Mouse (Mus musculus) forebrain, embryonic 11.5 days (tissue): ENCODE data around the gene Slc16a12. TPM values are rescaled to one million over a fixed set of nuclear protein-coding genes. Genes with fewer than 3 reads are reported as not detected.

ENCODE experiments used
- ATAC-seq: fragments of 200-750 bp; cut with Nextera tagmentation; replicated peaks from 2 replicates; pipeline ENCODE4 v1.8.0; 2017; ENCODE audit warnings: moderate TSS enrichment; ENCODE audit not compliant: low FRiP score
- DNase-seq: peaks from one replicate; pipeline ENCODE4 v3.0.0-alpha.2; 2017; ENCODE audit warnings: low spot score
- H3K27ac ChIP-seq: fragments of 300-500 bp; sonication (generic); 2 replicates; pipeline ENCODE4 v1.5.1; 2014; ENCODE audit warnings: low read depth, low read length
- H3K27me3 ChIP-seq: fragments of 300-500 bp; sonication (generic); 2 replicates; pipeline ENCODE4 v1.6.1; 2014; ENCODE audit warnings: mild to moderate bottlenecking, low read length, mixed read lengths; ENCODE audit not compliant: control insufficient read depth, insufficient read depth
- H3K36me3 ChIP-seq: fragments of 300-500 bp; sonication (generic); 2 replicates; pipeline ENCODE4 v1.6.1; 2014; ENCODE audit warnings: mild to moderate bottlenecking, low read length, moderate library complexity, mixed read lengths; ENCODE audit not compliant: control insufficient read depth, insufficient read depth
- H3K4me1 ChIP-seq: fragments of 300-500 bp; sonication (generic); replicated peaks from 2 replicates; pipeline ENCODE4 v1.6.1; 2014; ENCODE audit warnings: low read length, mixed read lengths; ENCODE audit not compliant: control insufficient read depth, insufficient read depth
- H3K4me2 ChIP-seq: fragments of 300-500 bp; sonication (generic); 2 replicates; pipeline ENCODE4 v1.6.1; 2014; ENCODE audit warnings: low read depth, mild to moderate bottlenecking, low read length, moderate library complexity, mixed read lengths; ENCODE audit not compliant: severe bottlenecking
- H3K4me3 ChIP-seq: fragments of 300-500 bp; sonication (generic); 2 replicates; pipeline ENCODE4 v1.5.1; 2014; ENCODE audit warnings: low read depth, low read length
- H3K9ac ChIP-seq: fragments of 300-500 bp; sonication (generic); 2 replicates; pipeline ENCODE4 v1.6.1; 2014; ENCODE audit warnings: low read length
- H3K9me3 ChIP-seq: fragments of 300-500 bp; sonication (generic); 2 replicates; pipeline ENCODE4 v1.6.1; 2016; ENCODE audit warnings: low read length, mixed read lengths; ENCODE audit not compliant: control insufficient read depth
- WGBS: fragments of 180-500 bp; shearing (Covaris S2); extraction: QIAGEN DNeasy Blood & Tissue Kit; methylation state at CpG from one replicate; pipeline ENCODE4 v1.1.7; 2014; 5-methylcytosine and 5-hydroxymethylcytosine counted together
- polyA plus RNA-seq: library from polyadenylated mRNA; unstranded; fragments of >200 nt; fragmentation: Nextera tagmentation; extraction: Ambion mirVana; gene quantifications from 2 replicates; pipeline ENCODE4 v1.2.1, GENCODE M21; 2014

Slc16a12 gene
- polyA plus RNA-seq, 1 experiment from 2014 or later, result 1.3 TPM

GRCm38 (mm10) chr19:34685530-34685929 is 61.6 kb downstream of the Slc16a12 start:
- Histone ChIP-seq H3K9me3 (no peaks in the 10 kb centered on the region), H3K4me1 (no peaks in the 10 kb centered on the region), H3K9ac (no peak overlapping the region), H3K4me2 (no peak overlapping the region), H3K27ac (no peak overlapping the region), H3K36me3 (no peaks in the 10 kb centered on the region), H3K27me3 (no peaks in the 10 kb centered on the region), H3K4me3 (no peak overlapping the region)
- no peak for ATAC-seq
- no peak for DNase-seq
- 94% methylated on average over 1 of the region's 1 CpGs for WGBS

- H3K4me1 ChIP-seq, result no peaks in the 10 kb centered on the region
- H3K36me3 ChIP-seq, result no peaks in the 10 kb centered on the region
- no peak overlapping the region for H3K27ac ChIP-seq
- H3K27me3 ChIP-seq, result no peaks in the 10 kb centered on the region
- H3K9me3 ChIP-seq, result no peaks in the 10 kb centered on the region
- no peak overlapping the region for H3K4me3 ChIP-seq
- no peak overlapping the region for H3K9ac ChIP-seq
- 57% methylated on average over 1 of the region's 1 CpGs for WGBS
- DNase-seq (peak; percentile 55), ATAC-seq (no peak)
- H3K4me2 ChIP-seq, result no peak overlapping the region
Measured at GRCm38 (mm10) chr19:34684857-34685256, 62.2 kb downstream of the Slc16a12 start.

DNA sequence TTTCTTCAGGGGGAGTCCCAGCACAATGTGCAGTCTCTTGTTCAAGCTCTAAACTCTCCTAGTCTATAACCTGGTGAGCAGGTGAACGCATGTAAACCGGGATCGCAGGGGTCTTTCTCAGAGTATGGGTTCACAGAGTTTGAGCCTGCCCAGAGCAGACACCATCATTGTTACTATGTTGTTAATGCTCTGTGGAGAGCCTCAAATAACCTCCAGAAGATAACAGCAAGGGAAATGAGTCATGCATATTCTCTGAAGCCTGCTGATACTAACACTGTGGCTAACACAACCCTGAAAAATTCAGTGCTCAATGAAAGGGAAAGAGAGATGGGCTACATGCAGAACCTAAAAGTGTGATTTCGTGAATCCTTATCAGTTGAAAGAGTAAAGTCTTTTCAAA is 68.7 kb downstream of the Slc16a12 start:
- no peak overlapping the region for H3K27ac ChIP-seq
- H3K9ac ChIP-seq, result no peak overlapping the region
- H3K4me2 ChIP-seq, result no peak overlapping the region
- H3K4me3 ChIP-seq, result no peak overlapping the region
- H3K4me1 ChIP-seq, result no peaks in the 10 kb centered on the region
- DNase-seq, result no peak
- no peaks in the 10 kb centered on the region for H3K27me3 ChIP-seq
- ATAC-seq, result no peak
- no peaks in the 10 kb centered on the region for H3K36me3 ChIP-seq
- H3K9me3 ChIP-seq, result no peaks in the 10 kb centered on the region
- WGBS, result 92% methylated on average over 4 of the region's 4 CpGs

DNA sequence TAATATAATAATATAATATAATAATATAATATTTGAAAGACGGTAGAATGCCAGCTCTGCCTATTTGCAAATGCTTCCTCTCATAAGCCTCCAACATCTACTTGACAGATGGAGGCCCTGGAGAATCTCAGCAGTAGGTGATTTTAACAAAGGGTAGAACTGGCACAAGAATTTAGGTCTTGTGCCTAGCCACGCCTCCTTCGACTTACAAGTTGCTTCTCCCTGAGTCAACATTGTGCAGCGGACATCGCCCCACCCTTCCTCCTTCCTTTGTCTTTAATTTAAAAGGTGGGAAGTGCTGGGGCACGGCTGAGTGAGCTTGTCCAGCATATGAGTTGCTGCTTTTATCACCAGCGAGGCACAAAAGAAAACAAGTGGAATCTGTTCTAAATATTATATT is 73.6 kb downstream of the Slc16a12 start:
- DNase-seq (no peak), ATAC-seq (no peak)
- WGBS, result 68% methylated on average over 7 of the region's 7 CpGs
- no peaks in the 10 kb centered on the region for H3K27me3 ChIP-seq
- H3K27ac ChIP-seq, result no peak overlapping the region
- H3K4me2 ChIP-seq, result no peak overlapping the region
- H3K4me3 ChIP-seq, result no peak overlapping the region
- H3K9ac ChIP-seq, result no peak overlapping the region
- H3K4me1 ChIP-seq, result no peaks in the 10 kb centered on the region
- no peaks in the 10 kb centered on the region for H3K9me3 ChIP-seq
- no peaks in the 10 kb centered on the region for H3K36me3 ChIP-seq

GRCm38 (mm10) chr19:34666127-34666526 is 81.0 kb downstream of the Slc16a12 start:
- DNase-seq (peak; percentile 82), ATAC-seq (no peak; the same call in 1 of the 2 replicates)
- H3K27ac ChIP-seq, result no peak overlapping the region
- no peaks in the 10 kb centered on the region for H3K36me3 ChIP-seq
- H3K4me2 ChIP-seq, result no peak overlapping the region
- no peaks in the 10 kb centered on the region for H3K9me3 ChIP-seq
- H3K4me1 ChIP-seq, result no peaks in the 10 kb centered on the region
- WGBS, result under 1% methylated on average over 5 of the region's 5 CpGs
- H3K27me3 ChIP-seq, result no peaks in the 10 kb centered on the region
- no peak overlapping the region for H3K9ac ChIP-seq
- H3K4me3 ChIP-seq, result no peak overlapping the region

DNA sequence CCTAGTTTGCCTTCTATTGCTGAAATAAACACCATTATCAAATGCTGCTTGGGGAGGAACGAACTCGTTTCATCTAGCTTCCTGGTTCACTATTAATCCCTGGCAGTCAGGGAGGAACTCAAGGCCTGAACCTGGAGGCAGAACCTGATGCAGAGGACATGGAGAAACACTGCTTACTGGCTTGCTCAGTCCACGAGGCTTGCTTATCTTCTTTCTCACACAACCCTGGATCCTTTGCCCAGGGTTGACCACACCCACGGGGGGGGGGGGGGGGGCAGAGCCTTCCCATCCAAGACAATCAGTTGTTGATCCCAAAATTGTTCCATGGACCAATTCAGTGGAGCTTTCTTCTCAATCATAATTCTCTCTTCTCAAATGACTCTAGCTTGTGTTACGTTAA is 84.3 kb downstream of the Slc16a12 start:
- Histone ChIP-seq H3K36me3 (no peaks in the 10 kb centered on the region), H3K27ac (no peak overlapping the region), H3K9me3 (no peaks in the 10 kb centered on the region), H3K9ac (no peak overlapping the region), H3K27me3 (no peaks in the 10 kb centered on the region), H3K4me3 (no peak overlapping the region), H3K4me1 (no peaks in the 10 kb centered on the region), H3K4me2 (no peak overlapping the region)
- ATAC-seq (no peak), DNase-seq (no peak)
- WGBS, result 58% methylated on average over 5 of the region's 5 CpGs

DNA sequence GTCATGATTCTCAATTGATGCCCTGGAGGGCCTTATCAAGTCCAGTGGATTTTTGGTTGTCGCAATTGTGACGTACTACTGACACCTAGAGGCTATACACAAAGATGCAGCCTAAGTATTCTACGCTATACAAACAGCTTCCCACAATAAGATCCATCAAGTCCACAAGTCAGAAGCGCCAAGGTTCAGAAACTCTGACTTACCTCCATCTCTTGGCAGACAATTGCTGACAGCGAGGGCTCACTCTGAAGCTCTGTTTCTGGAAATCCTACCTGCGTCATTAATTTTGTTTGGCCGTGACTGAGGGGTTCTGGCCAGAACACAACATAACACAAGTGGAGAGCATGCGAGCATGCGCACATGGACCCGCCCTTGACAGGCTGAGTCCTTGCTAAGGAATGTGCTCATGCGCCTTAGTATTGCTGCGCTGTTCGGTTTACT is 85.0 kb downstream of the Slc16a12 start:
- Histone ChIP-seq H3K9me3 (no peaks in the 10 kb centered on the region), H3K4me3 (peak overlapping the region; percentile 23), H3K9ac (no peak overlapping the region), H3K27me3 (no peaks in the 10 kb centered on the region), H3K27ac (no peak overlapping the region), H3K36me3 (no peaks in the 10 kb centered on the region), H3K4me2 (peak overlapping the region; percentile 49), H3K4me1 (no peaks in the 10 kb centered on the region)
- 20% methylated on average over 13 of the region's 13 CpGs for WGBS
- DNase-seq (peak; percentile 78), ATAC-seq (peak; percentile 91)

GRCm38 (mm10) chr19:34656511-34657298 is 90.4 kb downstream of the Slc16a12 start:
- H3K9ac ChIP-seq, result no peak overlapping the region
- ATAC-seq, result 0 out of 2 replicates have a peak, but pooled peaks have one; percentile 30

More at GRCm38 (mm10) chr19:34656511-34657298, 90.4 kb downstream of the Slc16a12 start:
- WGBS, result 29% methylated on average over 2 of the region's 2 CpGs
- no peaks in the 10 kb centered on the region for H3K27me3 ChIP-seq
- H3K4me2 ChIP-seq, result no peak overlapping the region
- H3K4me3 ChIP-seq, result no peak overlapping the region
- H3K36me3 ChIP-seq, result no peaks in the 10 kb centered on the region
- no peak for DNase-seq
- H3K27ac ChIP-seq, result no peak overlapping the region
- H3K9me3 ChIP-seq, result no peaks in the 10 kb centered on the region
- H3K4me1 ChIP-seq, result no peaks in the 10 kb centered on the region
